Mouse (Mus musculus): ENCODE measurements around the gene Med26.

DNA sequence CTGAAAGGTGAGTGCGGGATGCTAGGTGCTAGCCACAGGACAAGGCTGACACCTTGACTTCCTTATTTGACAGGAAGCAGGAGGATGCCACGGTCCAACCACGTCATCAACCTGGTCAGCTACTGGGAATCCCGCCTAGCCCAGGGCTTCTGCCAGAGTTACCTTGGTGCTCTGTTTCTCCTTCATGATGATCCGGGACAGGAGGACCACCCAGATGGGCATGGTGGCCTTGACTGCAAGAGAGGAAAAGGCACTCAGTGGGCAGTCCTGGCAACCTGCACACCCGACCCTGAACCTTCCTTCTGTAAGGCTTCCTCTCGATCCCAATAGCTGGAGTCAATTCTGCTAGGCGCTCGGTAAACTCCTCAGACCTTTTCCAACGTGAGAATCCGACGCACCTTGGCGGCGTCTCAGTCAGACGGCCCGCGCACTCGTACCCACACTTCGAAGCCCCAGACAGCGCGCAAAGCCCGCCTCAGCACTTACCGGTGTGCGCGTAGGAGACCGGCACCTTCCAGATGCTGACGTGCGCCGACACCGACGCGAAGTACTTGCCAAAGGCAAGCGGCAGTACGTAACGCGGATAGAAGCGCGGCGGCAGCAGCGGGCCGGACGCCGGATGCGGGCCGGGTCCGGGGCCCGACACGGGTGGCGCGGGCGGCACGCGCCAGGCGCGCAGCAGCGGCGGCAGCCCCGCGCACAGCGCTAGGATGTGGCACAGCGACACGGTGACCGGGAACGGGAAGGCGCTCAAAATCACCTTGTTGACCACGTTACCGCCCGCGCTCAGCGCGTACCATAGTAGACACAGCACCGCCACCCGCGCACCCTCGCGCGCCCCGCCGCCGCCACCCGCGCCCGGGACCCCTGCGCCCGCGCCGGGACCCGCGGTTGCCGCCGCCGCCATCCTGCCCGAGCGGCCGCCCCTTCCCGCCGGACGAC, 56.1 kb downstream of the Med26 start, which contains the start of gene Slc35e1:
- TF ChIP-seq POLR2A (IDR thresholded peaks at IDR 0.05; ENCODE audit: low read depth, low read length) = peak; percentile 9; the same call in 1 of the 2 replicates
- TF ChIP-seq CTCF (IDR thresholded peaks at IDR 0.05; ENCODE audit: extremely low read depth, insufficient read depth, insufficient read length, insufficient replicate concordance) = no peak

Data from spleen, adult 2 months (tissue).